Mouse (Mus musculus) left cerebral cortex, postnatal 36 days (tissue): ENCODE measurements around the gene Tas2r116. TPM values are rescaled to one million over a fixed set of nuclear protein-coding genes. Genes with fewer than 3 reads are reported as not detected.

Source experiments
- DNase-seq, 2 experiments: peaks; one replicate each; pipeline ENCODE4 v3.0.0; 2021 to 2022; ENCODE audit warnings: low spot score in 2 of 2, mixed read lengths in 1 of 2
- intact Hi-C: fragments of 180-260 bp; cut with DNase I; formaldehyde crosslinking; loops from one replicate; pipeline ENCODE4 v1.15.1; 2025
- total RNA-seq, 2 experiments: library from RNA; stranded (reverse); gene quantifications; 2 replicates each; pipeline ENCODE4 v1.2.3; 2021

Tas2r116 gene
- not detected for total RNA-seq

GRCm38 (mm10) chr6:132855138-132855537, at the start of gene Tas2r116:
Gene Tas2r116 (plus strand): TSS chr6:132855438.
- intact Hi-C loops, result no loop called here
- DNase-seq, result no peak

DNA sequence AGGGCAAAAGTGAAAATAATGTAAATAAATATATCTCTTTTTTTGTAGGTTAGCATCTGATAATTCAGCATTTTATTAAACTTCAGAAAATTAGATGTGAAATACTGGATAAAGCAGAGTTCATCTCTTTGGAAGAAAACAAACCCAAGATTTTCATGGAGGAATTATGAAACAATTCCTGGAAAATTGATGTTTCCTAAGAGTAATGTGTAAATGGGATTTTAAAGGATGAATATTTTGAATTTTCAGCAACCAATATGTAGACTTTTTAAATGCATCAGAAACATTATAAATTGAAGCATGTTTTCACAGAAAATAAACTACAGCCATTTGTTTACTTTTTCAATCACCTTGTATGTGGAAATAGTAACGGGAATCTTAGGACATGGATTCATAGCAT, 8.4 kb upstream of the Tas2r116 start, which contains the start of gene Tas2r123:
Tas2r123 (plus strand) TSS at position 301 of the 400 bp plus-strand sequence.
- intact Hi-C loops, result no loop called here
- DNase-seq, result no peak

DNA sequence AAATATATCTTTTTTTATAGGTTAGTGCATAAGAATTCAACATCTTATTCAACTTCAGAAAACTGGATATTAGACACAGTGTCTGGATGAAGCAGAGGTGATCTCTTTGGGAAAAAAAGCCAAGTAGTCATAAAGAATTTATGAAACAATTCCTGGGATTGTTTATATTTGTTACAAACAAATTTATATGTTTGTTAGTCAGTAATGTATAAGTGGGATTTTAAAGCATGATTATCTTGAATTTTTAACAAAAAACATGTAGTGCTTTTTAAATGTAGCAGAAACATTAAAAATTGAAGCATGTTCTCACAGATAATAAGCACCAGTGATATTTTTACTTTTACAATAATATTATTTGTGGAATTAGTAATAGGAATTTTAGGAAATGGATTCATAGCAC, 12.5 kb downstream of the Tas2r116 start, which contains the start of gene Tas2r110:
Tas2r110 (plus strand) TSS at position 301 of the 400 bp plus-strand sequence.
- intact Hi-C loops, result no loop called here
- no peak for DNase-seq

GRCm38 (mm10) chr6:132892711-132893110, 37.5 kb downstream of the Tas2r116 start, which contains the start of gene Tas2r113:
Gene Tas2r113 (plus strand): TSS chr6:132893011.
- DNase-seq, result no peak
- intact Hi-C loops, result loop anchor here (5.0 kb wide), 1 partner anchor 365 kb away; no protein-coding TSS in a partner anchor

Other genes with a start within 250 kb of the Tas2r116 start
- gene A630073D07Rik, start 203.9 kb upstream of the Tas2r116 start, total RNA-seq, result not detected
- not detected for gene Tas2r120, start 198.5 kb upstream of the Tas2r116 start, total RNA-seq
- not detected for gene Tas2r121, start 154.4 kb upstream of the Tas2r116 start, total RNA-seq
- gene Tas2r122, start 143.5 kb upstream of the Tas2r116 start, total RNA-seq, result not detected
- not detected for gene Tas2r115, start 117.4 kb upstream of the Tas2r116 start, total RNA-seq
- not detected for gene Tas2r124, start 100.7 kb upstream of the Tas2r116 start, total RNA-seq
- not detected for gene Tas2r102, start 93.3 kb upstream of the Tas2r116 start, total RNA-seq
- not detected for gene Tas2r136, start 77.3 kb upstream of the Tas2r116 start, total RNA-seq
- gene Tas2r117, start 52.6 kb upstream of the Tas2r116 start, total RNA-seq, result not detected
- gene Tas2r123, start 8.3 kb upstream of the Tas2r116 start, total RNA-seq, result not detected
- not detected for gene Tas2r110, start 12.6 kb downstream of the Tas2r116 start, total RNA-seq
- not detected for gene Tas2r113, start 37.6 kb downstream of the Tas2r116 start, total RNA-seq
- gene Tas2r125, start 54.2 kb downstream of the Tas2r116 start, total RNA-seq, result not detected
- gene Tas2r129, start 95.7 kb downstream of the Tas2r116 start, total RNA-seq, result not detected
- not detected for gene Tas2r131, start 102.5 kb downstream of the Tas2r116 start, total RNA-seq
- not detected for gene Tas2r109, start 125.5 kb downstream of the Tas2r116 start, total RNA-seq
- not detected for gene Tas2r103, start 181.7 kb downstream of the Tas2r116 start, total RNA-seq
- not detected for gene Tas2r140, start 200.4 kb downstream of the Tas2r116 start, total RNA-seq
- 10 to 100 TPM; 94.2 to 98.7 TPM for gene Smim10l1, start 249.5 kb downstream of the Tas2r116 start, total RNA-seq